Mouse (Mus musculus) right cerebral cortex, postnatal 36 days (tissue): ENCODE measurements around the gene Trak2.
"Not testable (repeated sequence)": the region's sequence is repeated elsewhere in the genome, so short reads cannot be mapped to it uniquely, and the experiment has no call there.

Source experiments
- DNase-seq, 2 experiments: peaks; one replicate each; pipeline ENCODE4 v3.0.0; 2022; ENCODE audit warnings: low spot score in 2 of 2, mixed read lengths in 1 of 2

The Trak2 gene

DNA sequence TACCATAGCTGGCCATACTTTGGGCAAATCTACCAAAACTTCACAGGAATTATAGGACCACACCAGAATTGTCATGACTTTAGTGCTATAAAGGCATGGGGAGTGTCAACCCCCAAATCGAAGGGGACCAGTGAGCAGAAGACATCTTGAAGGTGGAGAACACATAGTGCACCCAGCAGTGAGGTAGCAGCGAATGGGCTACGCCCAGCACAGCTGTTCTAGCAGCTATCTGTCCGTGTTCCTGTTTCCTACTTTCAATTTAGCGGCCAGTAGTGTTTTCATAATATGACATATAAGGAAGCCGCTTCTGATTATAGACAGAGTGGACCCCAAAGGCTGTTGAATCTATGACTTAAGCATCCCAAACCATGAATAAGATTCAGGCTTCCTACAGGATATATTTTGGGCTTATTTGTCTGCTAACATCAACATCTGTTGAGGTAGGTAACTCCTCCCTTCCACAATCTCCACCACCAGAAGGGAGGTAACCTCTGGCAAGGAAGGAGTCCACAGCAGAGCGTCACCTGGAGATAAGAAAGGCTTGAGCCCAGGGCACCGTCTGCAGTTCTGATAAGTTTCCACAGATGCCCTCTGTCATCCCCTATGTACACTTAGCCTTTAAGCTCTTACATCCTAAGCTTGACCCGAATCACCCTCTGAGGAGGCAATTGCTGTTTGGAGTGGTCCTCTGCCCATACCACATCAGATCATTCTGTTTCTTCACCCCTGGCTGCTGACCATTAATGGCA lies 19.4 kb downstream of the Trak2 start:
- no peak for DNase-seq

DNA sequence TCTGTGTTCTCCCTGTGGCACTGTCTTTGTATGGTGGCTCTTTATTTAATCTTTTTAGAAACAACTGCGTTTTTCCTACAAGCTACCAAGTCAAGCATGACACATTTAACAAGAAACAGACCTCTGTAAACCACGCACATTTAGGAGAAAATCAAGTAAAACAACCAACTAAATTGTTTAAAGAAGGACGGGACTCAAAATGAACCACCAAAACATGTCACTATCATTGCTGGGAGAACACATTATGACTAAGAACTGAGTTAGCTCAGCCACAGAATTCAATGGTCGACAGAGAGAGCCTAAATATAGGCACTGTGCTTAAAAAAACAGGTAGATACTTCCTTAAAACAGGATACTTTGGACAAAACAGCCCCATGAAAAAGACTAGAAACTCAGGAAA lies 20.2 kb downstream of the Trak2 start:
- no peak for DNase-seq

DNA sequence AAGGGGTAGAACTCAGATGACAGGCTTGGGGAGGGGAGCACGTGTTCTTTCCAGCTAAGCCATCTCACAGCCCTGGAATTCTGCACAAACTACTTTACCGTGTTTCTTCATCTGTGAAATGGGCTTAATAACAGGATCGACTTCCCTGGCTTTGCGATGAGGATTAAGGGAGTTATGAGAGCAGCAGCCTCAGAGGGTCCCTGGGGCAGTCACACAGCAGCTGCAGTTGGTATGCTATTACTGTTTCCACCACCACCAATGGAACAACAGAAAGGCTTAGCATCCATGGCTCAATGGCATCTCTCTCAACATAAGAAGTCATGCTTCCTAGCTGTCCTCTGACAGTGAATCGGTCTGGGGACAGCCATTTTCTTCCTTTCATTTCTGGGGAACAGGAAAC lies 20.7 kb downstream of the Trak2 start:
- no peak for DNase-seq

- DNase-seq, result no peak
These were observed 21.4 kb downstream of the Trak2 start for GRCm38 (mm10) chr1:58951841-58952240.

DNA sequence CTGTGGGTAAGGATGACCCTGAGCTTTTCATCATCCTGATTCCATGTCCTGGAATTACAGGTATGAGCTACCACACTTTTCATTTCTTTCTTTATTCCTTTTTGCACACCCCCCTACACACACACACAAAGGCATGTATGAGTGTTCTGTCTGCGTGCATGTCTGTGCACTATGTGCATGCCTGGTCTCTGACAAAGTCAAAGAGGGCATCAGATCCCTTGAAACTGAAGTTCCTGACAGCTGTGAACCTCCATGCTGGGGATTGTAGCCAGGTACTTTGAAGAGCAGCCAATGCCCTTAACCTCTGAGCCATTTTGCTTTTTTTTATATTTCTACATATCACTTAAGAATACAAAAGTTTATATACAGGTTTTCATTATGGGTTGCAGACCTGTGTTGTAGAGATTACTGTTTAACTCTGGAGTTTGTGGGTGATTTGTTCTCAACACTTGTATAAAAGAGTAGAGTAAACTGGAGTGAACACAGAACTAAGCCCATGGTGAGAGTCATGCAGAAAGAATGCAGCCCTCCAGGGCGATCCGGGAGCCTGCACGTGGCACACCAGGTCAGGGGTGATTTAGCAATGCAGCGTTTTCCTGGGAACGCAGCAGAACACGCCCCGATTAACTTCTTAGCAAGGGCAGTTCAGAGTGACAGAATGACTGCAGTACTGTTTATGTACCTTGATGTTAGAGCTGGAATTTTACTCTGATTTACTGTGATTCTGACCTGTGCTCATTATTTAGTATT lies 22.2 kb downstream of the Trak2 start:
- no peak for DNase-seq

DNA sequence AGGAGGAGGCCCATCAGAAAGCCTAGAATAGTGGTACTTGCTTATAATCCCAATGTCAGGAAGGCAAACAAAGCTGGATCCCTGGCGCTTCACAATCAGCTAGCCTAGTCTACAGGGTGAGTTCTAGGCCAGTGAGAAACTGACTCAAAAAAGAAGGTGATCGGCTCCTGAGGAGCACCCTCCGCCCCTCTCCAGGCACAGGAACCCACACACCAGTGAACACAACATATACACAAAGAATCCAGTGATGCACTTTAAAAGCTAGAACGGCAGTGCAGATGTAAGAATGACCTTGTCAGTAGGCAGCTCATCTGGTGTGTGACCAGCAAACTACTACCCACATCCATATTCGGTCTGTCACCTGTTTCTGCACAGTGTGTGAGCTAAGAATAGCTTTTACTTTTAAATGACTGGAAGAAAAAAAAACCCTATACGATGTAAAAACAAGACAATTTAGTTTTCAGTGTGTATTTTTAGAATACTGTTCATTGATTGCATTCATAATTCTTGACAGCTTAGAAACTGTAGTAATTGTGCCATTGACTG lies 23.6 kb downstream of the Trak2 start:
- no peak for DNase-seq

- DNase-seq, result no peak
These were observed 26.5 kb downstream of the Trak2 start for GRCm38 (mm10) chr1:58946718-58947117.

- no peak for DNase-seq
These were observed 27.1 kb downstream of the Trak2 start for GRCm38 (mm10) chr1:58945960-58946670.

DNA sequence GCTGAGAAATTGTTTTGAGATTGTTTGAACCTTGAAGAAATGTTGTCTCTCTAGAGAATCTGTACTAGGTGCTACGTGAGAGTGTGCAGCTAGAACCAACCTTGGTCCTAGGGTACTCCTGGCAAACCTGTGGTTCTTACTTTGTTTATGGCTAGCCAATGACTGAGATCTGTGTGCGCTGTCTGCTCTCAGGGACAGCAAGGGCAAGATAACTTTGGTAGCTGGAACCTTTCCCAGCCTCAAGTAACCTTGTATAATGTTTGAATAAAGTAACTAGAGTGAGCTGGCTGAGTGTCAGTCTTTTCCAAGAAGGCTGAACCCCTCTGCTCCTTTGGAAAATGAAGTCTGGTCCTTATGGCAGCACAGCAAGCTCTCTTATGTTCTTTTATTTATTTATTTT lies 27.7 kb downstream of the Trak2 start:
- DNase-seq, result no peak

GRCm38 (mm10) chr1:58937606-58938099 lies 35.6 kb downstream of the Trak2 start:
- DNase-seq, result no peak

GRCm38 (mm10) chr1:58936746-58937605 lies 36.3 kb downstream of the Trak2 start:
- no peak for DNase-seq

- DNase-seq, result no peak
These were observed 46.6 kb downstream of the Trak2 start for GRCm38 (mm10) chr1:58926664-58927063.

- no peak for DNase-seq
These were observed 55.7 kb downstream of the Trak2 start for GRCm38 (mm10) chr1:58917566-58917965.

GRCm38 (mm10) chr1:58909636-58910272 lies 63.5 kb downstream of the Trak2 start:
- peak in 1 of 2 experiments; percentile 8 for DNase-seq

GRCm38 (mm10) chr1:58903681-58904080 lies 69.5 kb downstream of the Trak2 start:
- DNase-seq, result no peak

GRCm38 (mm10) chr1:58897561-58897960 lies 75.7 kb downstream of the Trak2 start:
- not testable (repeated sequence) for DNase-seq

GRCm38 (mm10) chr1:58892386-58892785 lies 80.8 kb downstream of the Trak2 start:
- DNase-seq, result not testable (repeated sequence)

GRCm38 (mm10) chr1:58891481-58892170 lies 81.6 kb downstream of the Trak2 start:
- not testable (repeated sequence) for DNase-seq

GRCm38 (mm10) chr1:58890697-58891290 lies 82.4 kb downstream of the Trak2 start:
- DNase-seq, result not testable (repeated sequence)
